Mouse (Mus musculus): ENCODE results near the gene Plekhm1. TPM values are rescaled to one million over a fixed set of nuclear protein-coding genes. Genes with fewer than 3 reads are reported as not detected.
"Not testable (repeated sequence)": the region's sequence is repeated elsewhere in the genome, so short reads cannot be mapped to it uniquely, and the experiment has no call there.

Plekhm1 gene
- polyA plus RNA-seq, 1 experiment from 2014 or later, result 8.2 TPM

DNA sequence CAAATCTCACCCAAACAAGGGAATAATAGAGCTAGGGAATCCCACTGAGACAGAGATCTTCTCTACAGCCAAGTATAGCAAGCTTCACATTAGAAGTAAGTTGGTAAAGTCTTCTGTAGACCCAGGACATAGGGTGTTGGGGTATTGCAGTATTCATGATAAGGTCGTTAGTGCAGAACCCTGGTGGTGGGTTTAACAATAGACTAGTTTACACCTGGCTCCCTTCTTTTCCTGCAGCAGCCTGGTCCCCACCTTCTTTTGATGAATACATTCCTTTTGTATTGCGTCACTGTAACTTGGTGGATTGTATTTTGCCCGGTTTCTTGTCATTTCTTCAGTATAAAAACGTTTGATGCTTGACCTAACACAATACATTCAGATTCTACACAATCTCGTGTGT, 5.4 kb downstream of the Plekhm1 start:
- 75% methylated on average over 5 of the region's 5 CpGs for WGBS
- H3K4me2 ChIP-seq; H3K27me3 ChIP-seq; H3K4me3 ChIP-seq (replicated peaks); H3K9ac ChIP-seq; H3K9me3 ChIP-seq (replicated peaks); ATAC-seq (replicated peaks; ENCODE audit: low FRiP score); H3K27ac ChIP-seq: not testable (repeated sequence)
- Histone ChIP-seq H3K36me3 (peaks cover 23% of the 10 kb centered on the region; the same call in 1 of the 2 replicates), H3K4me1 (peaks cover 17% of the 10 kb centered on the region)

GRCm38 (mm10) chr11:103406551-103406950, 5.9 kb downstream of the Plekhm1 start:
- 75% methylated on average over 7 of the region's 7 CpGs for WGBS
- Histone ChIP-seq H3K36me3 (peaks cover 23% of the 10 kb centered on the region; the same call in 1 of the 2 replicates), H3K4me1 (peaks cover 12% of the 10 kb centered on the region), H3K27me3 (no peaks in the 10 kb centered on the region), H3K4me2 (no peak overlapping the region), H3K9ac (no peak overlapping the region), H3K27ac (no peak overlapping the region), H3K4me3 (replicated peaks) (no peak overlapping the region), H3K9me3 (replicated peaks) (no peaks in the 10 kb centered on the region)
- no peak for ATAC-seq (replicated peaks; ENCODE audit: low FRiP score)

GRCm38 (mm10) chr11:103405814-103406213, 6.7 kb downstream of the Plekhm1 start:
- no peak overlapping the region for H3K4me2 ChIP-seq
- H3K27ac ChIP-seq, result no peak overlapping the region
- H3K9me3 ChIP-seq (replicated peaks), result no peaks in the 10 kb centered on the region
- no peak overlapping the region for H3K4me3 ChIP-seq (replicated peaks)
- no peak overlapping the region for H3K9ac ChIP-seq
- no peaks in the 10 kb centered on the region for H3K27me3 ChIP-seq
- peaks cover 5% of the 10 kb centered on the region; the same call in 1 of the 2 replicates for H3K4me1 ChIP-seq
- ATAC-seq (replicated peaks; ENCODE audit: low FRiP score), result no peak
- WGBS, result 100% methylated on average over 1 of the region's 1 CpGs
- peaks cover 26% of the 10 kb centered on the region; the same call in 1 of the 2 replicates for H3K36me3 ChIP-seq

GRCm38 (mm10) chr11:103404618-103405017, 7.9 kb downstream of the Plekhm1 start:
- Histone ChIP-seq H3K4me3 (replicated peaks) (no peak overlapping the region), H3K9me3 (replicated peaks) (no peaks in the 10 kb centered on the region), H3K4me1 (no peaks in the 10 kb centered on the region), H3K27ac (no peak overlapping the region), H3K9ac (no peak overlapping the region), H3K36me3 (peaks cover 26% of the 10 kb centered on the region; the same call in 1 of the 2 replicates), H3K4me2 (no peak overlapping the region), H3K27me3 (no peaks in the 10 kb centered on the region)
- ATAC-seq (replicated peaks; ENCODE audit: low FRiP score), result no peak

DNA sequence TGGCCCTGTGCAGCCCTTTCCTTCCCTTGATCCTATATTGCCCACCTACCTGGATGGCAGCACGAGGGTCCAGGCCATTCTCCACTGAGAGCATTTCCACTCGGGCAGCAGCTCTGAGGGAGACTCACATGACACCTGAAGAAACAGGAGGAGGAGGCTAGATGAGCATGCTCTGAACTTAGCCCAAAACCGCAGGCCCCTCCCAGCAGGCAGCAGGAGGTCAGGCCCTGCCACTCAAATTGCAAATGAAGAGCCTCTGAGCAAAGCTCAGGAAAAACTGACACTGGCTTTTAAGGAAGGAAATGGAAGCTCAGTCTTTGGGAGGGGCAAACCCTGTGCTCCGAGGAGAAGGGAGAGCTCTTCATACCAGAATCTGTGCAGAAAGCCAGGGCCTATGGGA, 8.7 kb downstream of the Plekhm1 start:
- Histone ChIP-seq H3K27me3 (no peaks in the 10 kb centered on the region), H3K9ac (no peak overlapping the region), H3K27ac (no peak overlapping the region), H3K4me2 (no peak overlapping the region), H3K36me3 (peaks cover 22% of the 10 kb centered on the region; the same call in 1 of the 2 replicates), H3K4me3 (replicated peaks) (no peak overlapping the region), H3K9me3 (replicated peaks) (no peaks in the 10 kb centered on the region), H3K4me1 (no peaks in the 10 kb centered on the region)
- no peak for ATAC-seq (replicated peaks; ENCODE audit: low FRiP score)
- 61% methylated on average over 4 of the region's 4 CpGs for WGBS

GRCm38 (mm10) chr11:103402738-103403137, 9.7 kb downstream of the Plekhm1 start:
- 88% methylated on average over 5 of the region's 5 CpGs for WGBS
- Histone ChIP-seq H3K9me3 (replicated peaks) (no peaks in the 10 kb centered on the region), H3K27ac (no peak overlapping the region), H3K36me3 (peaks cover 21% of the 10 kb centered on the region; the same call in 1 of the 2 replicates), H3K27me3 (no peaks in the 10 kb centered on the region), H3K9ac (no peak overlapping the region), H3K4me3 (replicated peaks) (no peak overlapping the region), H3K4me1 (no peaks in the 10 kb centered on the region), H3K4me2 (no peak overlapping the region)
- no peak for ATAC-seq (replicated peaks; ENCODE audit: low FRiP score)

GRCm38 (mm10) chr11:103402198-103402597, 10.3 kb downstream of the Plekhm1 start:
- WGBS, result 67% methylated on average over 2 of the region's 2 CpGs
- Histone ChIP-seq H3K4me1 (no peaks in the 10 kb centered on the region), H3K36me3 (peaks cover 21% of the 10 kb centered on the region; the same call in 1 of the 2 replicates), H3K9me3 (replicated peaks) (no peaks in the 10 kb centered on the region), H3K4me2 (no peak overlapping the region), H3K9ac (no peak overlapping the region), H3K4me3 (replicated peaks) (no peak overlapping the region), H3K27ac (no peak overlapping the region), H3K27me3 (no peaks in the 10 kb centered on the region)
- ATAC-seq (replicated peaks; ENCODE audit: low FRiP score), result no peak

GRCm38 (mm10) chr11:103399986-103400385, 12.5 kb downstream of the Plekhm1 start:
- Histone ChIP-seq H3K9ac (no peak overlapping the region), H3K9me3 (replicated peaks) (no peaks in the 10 kb centered on the region), H3K4me1 (no peaks in the 10 kb centered on the region), H3K27ac (no peak overlapping the region), H3K4me2 (no peak overlapping the region), H3K36me3 (peaks cover 42% of the 10 kb centered on the region), H3K27me3 (no peaks in the 10 kb centered on the region), H3K4me3 (replicated peaks) (no peak overlapping the region)
- 87% methylated on average over 4 of the region's 4 CpGs for WGBS
- ATAC-seq (replicated peaks; ENCODE audit: low FRiP score), result no peak

DNA sequence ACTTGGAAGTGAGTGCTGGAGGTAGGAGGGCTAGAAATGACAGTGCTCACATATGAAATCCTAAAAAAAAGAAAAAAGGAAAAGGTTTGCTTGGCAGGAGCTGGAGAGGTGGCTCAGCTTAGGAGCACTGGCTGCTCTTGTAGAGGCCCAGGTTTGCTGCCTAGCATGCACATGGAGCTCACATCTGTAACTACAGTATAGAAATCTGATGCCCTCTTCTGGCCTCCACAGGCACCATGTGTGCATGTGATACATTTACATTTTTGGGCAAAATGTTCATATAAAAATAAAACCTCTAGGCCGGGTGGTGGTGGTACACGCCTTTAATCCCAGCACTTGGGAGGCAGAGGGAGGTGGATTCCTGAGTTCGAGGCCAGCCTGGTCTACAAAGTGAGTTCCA, 13.4 kb downstream of the Plekhm1 start:
- 84% methylated on average over 3 of the region's 3 CpGs for WGBS
- no peak overlapping the region for H3K9ac ChIP-seq
- no peaks in the 10 kb centered on the region for H3K4me1 ChIP-seq
- no peak overlapping the region for H3K4me2 ChIP-seq
- no peak for ATAC-seq (replicated peaks; ENCODE audit: low FRiP score)
- no peak overlapping the region for H3K27ac ChIP-seq
- no peaks in the 10 kb centered on the region for H3K9me3 ChIP-seq (replicated peaks)
- peaks cover 48% of the 10 kb centered on the region for H3K36me3 ChIP-seq
- H3K27me3 ChIP-seq, result no peaks in the 10 kb centered on the region
- no peak overlapping the region for H3K4me3 ChIP-seq (replicated peaks)

DNA sequence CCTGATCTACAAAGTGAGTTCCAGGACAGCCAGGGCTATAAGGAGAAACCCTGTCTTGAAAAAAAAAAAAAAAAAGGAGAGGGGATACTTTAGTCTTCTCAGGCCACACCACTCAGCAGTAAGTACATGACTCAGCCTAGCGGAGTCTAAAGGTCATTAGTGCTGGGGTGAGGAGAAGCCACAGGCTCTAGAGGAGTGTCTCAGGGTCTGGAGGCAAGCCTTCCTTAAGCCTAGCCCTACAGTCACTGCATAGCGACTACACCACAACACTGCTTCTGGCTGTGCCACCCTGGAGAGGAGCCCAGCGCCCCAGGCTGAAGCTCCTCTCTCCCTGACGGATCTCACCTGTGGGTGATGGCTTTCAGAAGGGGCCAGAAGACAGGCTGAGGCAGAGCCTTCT, 15.8 kb downstream of the Plekhm1 start:
- Histone ChIP-seq H3K9me3 (replicated peaks) (no peaks in the 10 kb centered on the region), H3K9ac (no peak overlapping the region), H3K27ac (no peak overlapping the region), H3K4me1 (no peaks in the 10 kb centered on the region), H3K4me2 (no peak overlapping the region), H3K27me3 (no peaks in the 10 kb centered on the region), H3K4me3 (replicated peaks) (no peak overlapping the region), H3K36me3 (peaks cover 56% of the 10 kb centered on the region)
- WGBS, result 89% methylated on average over 4 of the region's 4 CpGs
- no peak for ATAC-seq (replicated peaks; ENCODE audit: low FRiP score)

DNA sequence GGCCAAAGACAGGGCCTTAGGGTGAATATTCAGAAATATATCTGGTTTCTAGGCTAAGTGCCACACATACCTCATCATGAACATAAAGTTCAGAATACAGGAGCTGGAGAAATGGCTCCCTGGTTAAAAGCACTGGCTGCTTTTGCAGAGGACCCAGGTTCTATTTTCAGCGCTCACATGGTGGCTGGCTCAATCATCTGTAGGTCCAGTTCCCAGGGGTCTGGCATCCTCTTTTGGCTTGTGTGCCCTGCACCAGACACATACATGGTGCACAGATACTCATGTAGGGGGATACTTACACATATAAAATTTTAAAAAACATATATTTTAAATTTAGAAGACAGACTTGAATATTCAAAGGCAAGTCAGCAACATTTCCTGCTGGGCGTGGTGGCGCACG, 16.3 kb downstream of the Plekhm1 start:
- H3K27me3 ChIP-seq, result no peaks in the 10 kb centered on the region
- H3K9ac ChIP-seq, result no peak overlapping the region
- peaks cover 53% of the 10 kb centered on the region for H3K36me3 ChIP-seq
- H3K4me1 ChIP-seq, result no peaks in the 10 kb centered on the region
- no peaks in the 10 kb centered on the region for H3K9me3 ChIP-seq (replicated peaks)
- 94% methylated on average over 4 of the region's 4 CpGs for WGBS
- no peak for ATAC-seq (replicated peaks; ENCODE audit: low FRiP score)
- H3K4me3 ChIP-seq (replicated peaks), result no peak overlapping the region
- H3K27ac ChIP-seq, result no peak overlapping the region
- H3K4me2 ChIP-seq, result no peak overlapping the region

DNA sequence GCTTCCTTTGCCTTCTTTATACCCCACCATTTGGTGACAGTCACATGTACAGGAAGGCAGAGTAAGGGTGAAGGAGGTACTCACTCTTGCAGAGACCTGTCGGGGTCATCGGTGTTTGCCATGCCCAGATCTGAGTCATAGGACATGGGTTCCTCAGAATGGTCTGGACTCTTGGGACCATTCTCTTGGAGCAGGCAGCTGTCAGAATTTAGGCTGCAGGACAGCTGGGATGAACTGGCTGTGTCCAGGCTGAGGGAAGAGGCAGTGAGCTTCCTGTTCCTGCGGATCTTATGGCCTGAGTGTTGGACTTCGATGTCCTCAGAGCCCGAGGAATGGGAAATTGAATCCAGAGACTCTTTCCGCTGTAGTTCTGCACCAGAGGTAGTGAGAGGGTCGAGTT, 17.9 kb downstream of the Plekhm1 start:
- H3K36me3 ChIP-seq, result peaks cover 65% of the 10 kb centered on the region
- H3K9ac ChIP-seq, result no peak overlapping the region
- H3K9me3 ChIP-seq (replicated peaks), result no peaks in the 10 kb centered on the region
- H3K4me3 ChIP-seq (replicated peaks), result no peak overlapping the region
- no peak for ATAC-seq (replicated peaks; ENCODE audit: low FRiP score)
- H3K4me1 ChIP-seq, result no peaks in the 10 kb centered on the region
- WGBS, result 84% methylated on average over 7 of the region's 7 CpGs
- H3K4me2 ChIP-seq, result no peak overlapping the region
- H3K27me3 ChIP-seq, result no peaks in the 10 kb centered on the region
- no peak overlapping the region for H3K27ac ChIP-seq

DNA sequence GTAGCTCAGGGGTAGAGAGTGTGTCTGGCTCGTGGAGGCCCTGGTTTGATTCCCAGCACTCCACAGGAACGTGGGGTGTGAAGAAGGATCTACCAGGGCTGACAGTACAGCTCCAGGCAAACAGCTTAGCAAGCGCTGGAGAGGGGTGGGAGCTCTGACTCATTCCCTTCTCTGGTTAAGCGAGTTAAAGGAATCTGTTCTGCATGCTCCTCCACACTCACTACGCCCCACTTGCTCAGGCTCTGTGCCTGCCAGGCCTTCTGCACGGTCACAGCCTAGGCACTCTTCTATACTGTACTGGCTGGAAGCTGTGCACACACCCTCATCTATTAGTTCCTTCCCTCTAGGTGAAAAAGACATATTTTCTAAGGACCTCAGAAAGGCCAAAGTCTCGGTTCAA, 18.5 kb downstream of the Plekhm1 start:
- Histone ChIP-seq H3K9ac (no peak overlapping the region), H3K4me1 (no peaks in the 10 kb centered on the region), H3K9me3 (replicated peaks) (no peaks in the 10 kb centered on the region), H3K36me3 (peaks cover 71% of the 10 kb centered on the region), H3K27me3 (no peaks in the 10 kb centered on the region), H3K4me2 (no peak overlapping the region), H3K4me3 (replicated peaks) (no peak overlapping the region), H3K27ac (no peak overlapping the region)
- ATAC-seq (replicated peaks; ENCODE audit: low FRiP score), result no peak
- WGBS, result 85% methylated on average over 7 of the region's 7 CpGs
